Mouse (Mus musculus): ENCODE measurements around the gene Gm7358.
"Not testable (repeated sequence)": the region's sequence is repeated elsewhere in the genome, so short reads cannot be mapped to it uniquely, and the experiment has no call there.

The Gm7358 gene

GRCm38 (mm10) chr17:14059431-14059830, at the start of gene Gm7358:
Gene Gm7358 (minus strand): TSS chr17:14059531.
- DNase-seq = not testable (repeated sequence)

- not testable (repeated sequence) for DNase-seq
Measured at GRCm38 (mm10) chr17:14103018-14103417, 43.7 kb upstream of the Gm7358 start.

- not testable (repeated sequence) for DNase-seq
Measured at GRCm38 (mm10) chr17:14101446-14101980, 42.2 kb upstream of the Gm7358 start.

- DNase-seq = not testable (repeated sequence)
Measured at GRCm38 (mm10) chr17:14099886-14100285, 40.6 kb upstream of the Gm7358 start.

GRCm38 (mm10) chr17:14094165-14094564, 34.8 kb upstream of the Gm7358 start:
- not testable (repeated sequence) for DNase-seq

- DNase-seq = not testable (repeated sequence)
Measured at GRCm38 (mm10) chr17:14086629-14087028, 27.3 kb upstream of the Gm7358 start.

GRCm38 (mm10) chr17:14041880-14042279, 17.5 kb downstream of the Gm7358 start:
- not testable (repeated sequence) for DNase-seq

GRCm38 (mm10) chr17:14037012-14037411, 22.3 kb downstream of the Gm7358 start:
- not testable (repeated sequence) for DNase-seq

GRCm38 (mm10) chr17:14036113-14036512, 23.2 kb downstream of the Gm7358 start:
- not testable (repeated sequence) for DNase-seq
